Mouse (Mus musculus) telencephalon, adult 2 months (tissue): ENCODE measurements at regions not wholly inside any gene's neighbourhood (a gene's known extent, or its start where the extent isn't known, plus 50 kb on each side); places are given as distances from the start of the nearest gene placed in this dataset.

Experiments used
- DNase-seq: peaks from one replicate; pipeline ENCODE4 v3.0.0-alpha.2; 2011; ENCODE audit warnings: low read depth, low spot score

DNA sequence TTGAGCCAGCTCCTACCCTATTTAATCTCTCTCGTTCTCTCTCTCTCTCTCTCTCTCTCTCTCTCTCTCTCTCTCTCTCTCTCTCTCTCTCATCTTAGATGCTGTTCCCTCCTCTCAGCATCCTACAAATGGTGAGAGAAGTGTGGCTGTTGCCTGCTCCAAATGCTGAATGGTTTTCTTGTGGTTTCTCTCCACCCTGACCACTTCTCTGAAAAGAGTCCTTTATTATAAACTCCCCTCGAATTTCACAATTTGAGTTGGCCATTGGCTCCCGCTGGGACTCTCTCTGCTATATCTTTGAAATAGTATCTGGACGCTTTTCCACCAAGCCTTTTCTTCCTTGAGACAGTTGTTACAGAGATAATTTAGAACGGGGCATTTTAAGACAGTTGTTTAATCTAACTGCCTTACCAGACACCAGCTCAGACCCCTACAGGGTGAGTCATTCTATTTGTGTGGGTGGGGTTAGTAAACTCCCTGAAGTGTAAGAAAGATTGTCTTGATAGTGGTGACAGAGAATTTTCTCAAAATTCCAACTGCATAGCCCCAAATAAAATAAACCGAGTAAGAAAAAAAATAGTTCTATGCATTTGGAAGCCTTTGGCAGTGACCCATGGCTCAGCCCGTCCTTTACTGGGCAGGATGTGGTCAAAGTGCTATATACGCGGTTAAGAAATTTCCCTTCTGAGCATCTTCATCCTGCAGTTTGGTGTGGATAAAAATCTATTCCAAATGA lies 58.7 kb upstream of the Ado start:
- DNase-seq = no peak

GRCm38 (mm10) chr10:67606739-67607138 lies 58.0 kb upstream of the Ado start:
- DNase-seq = no peak

DNA sequence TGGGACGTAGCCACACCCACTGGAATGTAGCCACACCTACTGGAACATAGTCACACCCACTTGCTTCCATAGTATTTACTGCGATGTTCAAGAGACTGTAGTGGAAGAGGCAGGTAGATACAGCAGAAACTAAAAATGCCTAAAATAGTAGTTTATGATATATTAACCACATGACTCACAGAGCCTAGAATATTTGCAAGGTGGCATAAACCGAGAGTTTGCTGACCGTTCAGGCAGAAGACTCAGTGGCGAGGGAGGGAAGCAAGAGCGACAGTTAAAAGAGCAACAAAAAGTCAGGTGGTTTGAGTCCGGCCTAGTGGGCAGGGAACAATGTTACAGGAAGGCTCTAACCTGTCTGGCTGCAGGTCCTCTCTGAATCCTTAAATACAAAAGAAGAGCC lies 50.6 kb upstream of the Ado start:
- no peak for DNase-seq

- no peak for DNase-seq
Observed at GRCm38 (mm10) chr10:67598590-67599047, 49.9 kb upstream of the Ado start.
